Mouse (Mus musculus): Measurements from ENCODE around the gene Cpeb4. TPM values are rescaled to one million over a fixed set of nuclear protein-coding genes. Genes with fewer than 3 reads are reported as not detected.

Gene Cpeb4
- polyA plus RNA-seq, 1 experiment from 2014 or later = 17.3 TPM

GRCm38 (mm10) chr11:31850995-31851394, 21.0 kb upstream of the Cpeb4 start:
- no peak overlapping the region for H3K4me3 ChIP-seq

GRCm38 (mm10) chr11:31851702-31852560, 20.1 kb upstream of the Cpeb4 start:
- ATAC-seq (replicated peaks) = no peak

More at GRCm38 (mm10) chr11:31850995-31851394, 21.0 kb upstream of the Cpeb4 start:
- H3K4me2 ChIP-seq = no peak overlapping the region
- no peak for ATAC-seq (replicated peaks)
- no peak overlapping the region for H3K27ac ChIP-seq
- 70% methylated on average over 5 of the region's 5 CpGs for WGBS
- H3K36me3 ChIP-seq (replicated peaks) = no peaks in the 10 kb centered on the region
- H3K9ac ChIP-seq = no peak overlapping the region
- no peaks in the 10 kb centered on the region for H3K9me3 ChIP-seq
- H3K27me3 ChIP-seq (replicated peaks) = no peaks in the 10 kb centered on the region
- H3K4me1 ChIP-seq = peaks cover 27% of the 10 kb centered on the region

GRCm38 (mm10) chr11:31854955-31855354, 17.1 kb upstream of the Cpeb4 start:
- Histone ChIP-seq H3K4me2 (no peak overlapping the region), H3K9me3 (no peaks in the 10 kb centered on the region), H3K4me1 (0 out of 2 replicates have a peak, but pooled peaks cover 3% of the 10 kb centered on the region), H3K36me3 (replicated peaks) (no peaks in the 10 kb centered on the region), H3K4me3 (no peak overlapping the region), H3K9ac (no peak overlapping the region), H3K27me3 (replicated peaks) (no peaks in the 10 kb centered on the region), H3K27ac (no peak overlapping the region)
- ATAC-seq (replicated peaks) = no peak
- 76% methylated on average over 5 of the region's 5 CpGs for WGBS

More at GRCm38 (mm10) chr11:31851702-31852560, 20.1 kb upstream of the Cpeb4 start:
- Histone ChIP-seq H3K4me2 (no peak overlapping the region), H3K4me3 (no peak overlapping the region), H3K4me1 (peaks cover 17% of the 10 kb centered on the region), H3K27me3 (replicated peaks) (no peaks in the 10 kb centered on the region), H3K9ac (no peak overlapping the region), H3K27ac (no peak overlapping the region), H3K36me3 (replicated peaks) (no peaks in the 10 kb centered on the region), H3K9me3 (no peaks in the 10 kb centered on the region)
- WGBS = 77% methylated on average over 4 of the region's 4 CpGs

- ATAC-seq (replicated peaks) = no peak
- H3K4me3 ChIP-seq = no peak overlapping the region
- 98% methylated on average over 4 of the region's 4 CpGs for WGBS
- no peaks in the 10 kb centered on the region for H3K9me3 ChIP-seq
- no peak overlapping the region for H3K27ac ChIP-seq
- H3K27me3 ChIP-seq (replicated peaks) = no peaks in the 10 kb centered on the region
- H3K4me1 ChIP-seq = 0 out of 2 replicates have a peak, but pooled peaks cover 3% of the 10 kb centered on the region
- H3K9ac ChIP-seq = no peak overlapping the region
- no peaks in the 10 kb centered on the region for H3K36me3 ChIP-seq (replicated peaks)
- H3K4me2 ChIP-seq = no peak overlapping the region
Measured at GRCm38 (mm10) chr11:31857479-31857878, 14.5 kb upstream of the Cpeb4 start.

- 82% methylated on average over 6 of the region's 6 CpGs for WGBS
- no peak overlapping the region for H3K9ac ChIP-seq
- no peak overlapping the region for H3K27ac ChIP-seq
- no peaks in the 10 kb centered on the region for H3K27me3 ChIP-seq (replicated peaks)
- no peaks in the 10 kb centered on the region for H3K9me3 ChIP-seq
- no peaks in the 10 kb centered on the region for H3K36me3 ChIP-seq (replicated peaks)
- H3K4me1 ChIP-seq = no peaks in the 10 kb centered on the region
- no peak for ATAC-seq (replicated peaks)
- H3K4me3 ChIP-seq = no peak overlapping the region
- no peak overlapping the region for H3K4me2 ChIP-seq
Measured at GRCm38 (mm10) chr11:31861149-31861890, 10.7 kb upstream of the Cpeb4 start.

GRCm38 (mm10) chr11:31867976-31868375, 4.0 kb upstream of the Cpeb4 start:
- Histone ChIP-seq H3K9me3 (no peaks in the 10 kb centered on the region), H3K4me1 (peaks cover 13% of the 10 kb centered on the region; the same call in 1 of the 2 replicates), H3K9ac (no peak overlapping the region), H3K4me3 (no peak overlapping the region), H3K27ac (no peak overlapping the region), H3K4me2 (no peak overlapping the region), H3K36me3 (replicated peaks) (no peaks in the 10 kb centered on the region), H3K27me3 (replicated peaks) (no peaks in the 10 kb centered on the region)
- 66% methylated on average over 4 of the region's 4 CpGs for WGBS
- no peak for ATAC-seq (replicated peaks)

- Histone ChIP-seq H3K36me3 (replicated peaks) (no peaks in the 10 kb centered on the region), H3K4me3 (peak overlapping the region; percentile 98), H3K4me2 (peak overlapping the region; percentile 86), H3K4me1 (peaks cover 22% of the 10 kb centered on the region), H3K27me3 (replicated peaks) (no peaks in the 10 kb centered on the region), H3K9ac (peak overlapping the region; percentile 93), H3K9me3 (no peaks in the 10 kb centered on the region), H3K27ac (peak overlapping the region; percentile 93)
- under 1% methylated on average over 53 of the region's 53 CpGs for WGBS
- ATAC-seq (replicated peaks) = peak; percentile 100
Measured at GRCm38 (mm10) chr11:31870285-31871010, 1.6 kb upstream of the Cpeb4 start.

GRCm38 (mm10) chr11:31871135-31871541, 873 bp upstream of the Cpeb4 start:
- Histone ChIP-seq H3K27me3 (replicated peaks) (no peaks in the 10 kb centered on the region), H3K4me3 (peak overlapping the region; percentile 98), H3K4me2 (peak overlapping the region; percentile 86), H3K36me3 (replicated peaks) (no peaks in the 10 kb centered on the region), H3K4me1 (peaks cover 22% of the 10 kb centered on the region), H3K9me3 (no peaks in the 10 kb centered on the region), H3K9ac (peak overlapping the region; percentile 93), H3K27ac (peak overlapping the region; percentile 93)
- peak; percentile 10 for ATAC-seq (replicated peaks)
- WGBS = 1% methylated on average over 21 of the region's 21 CpGs

- H3K4me3 ChIP-seq = peak overlapping the region; percentile 53
- 47% methylated on average over 15 of the region's 15 CpGs for WGBS
- H3K9ac ChIP-seq = peak overlapping the region; percentile 59
- H3K27me3 ChIP-seq (replicated peaks) = no peaks in the 10 kb centered on the region
- no peak for ATAC-seq (replicated peaks)
- peak overlapping the region; percentile 65 for H3K27ac ChIP-seq
- H3K4me1 ChIP-seq = peaks cover 32% of the 10 kb centered on the region
- peak overlapping the region; percentile 86 for H3K4me2 ChIP-seq
- H3K36me3 ChIP-seq (replicated peaks) = no peaks in the 10 kb centered on the region
- H3K9me3 ChIP-seq = no peaks in the 10 kb centered on the region
Measured at GRCm38 (mm10) chr11:31872546-31873261, 693 bp downstream of the Cpeb4 start.

- peak overlapping the region; percentile 29 for H3K9ac ChIP-seq
- H3K4me2 ChIP-seq = peak overlapping the region; percentile 86
- no peak for ATAC-seq (replicated peaks)
- WGBS = 60% methylated on average over 2 of the region's 2 CpGs
- no peaks in the 10 kb centered on the region for H3K36me3 ChIP-seq (replicated peaks)
- no peak overlapping the region for H3K27ac ChIP-seq
- peak overlapping the region; percentile 53 for H3K4me3 ChIP-seq
- H3K9me3 ChIP-seq = no peaks in the 10 kb centered on the region
- no peaks in the 10 kb centered on the region for H3K27me3 ChIP-seq (replicated peaks)
- peaks cover 32% of the 10 kb centered on the region for H3K4me1 ChIP-seq
Measured at GRCm38 (mm10) chr11:31874071-31874470, 2.1 kb downstream of the Cpeb4 start.

GRCm38 (mm10) chr11:31883671-31884070, 11.7 kb downstream of the Cpeb4 start:
- no peaks in the 10 kb centered on the region for H3K9me3 ChIP-seq
- 93% methylated on average over 1 of the region's 1 CpGs for WGBS
- no peak overlapping the region for H3K4me2 ChIP-seq
- H3K27me3 ChIP-seq (replicated peaks) = no peaks in the 10 kb centered on the region
- H3K9ac ChIP-seq = no peak overlapping the region
- ATAC-seq (replicated peaks) = no peak
- no peak overlapping the region for H3K27ac ChIP-seq
- H3K4me1 ChIP-seq = peaks cover 19% of the 10 kb centered on the region
- H3K4me3 ChIP-seq = no peak overlapping the region
- no peaks in the 10 kb centered on the region for H3K36me3 ChIP-seq (replicated peaks)
